13 mouse cellular contexts compared by ENCODE assay signal in the genomic region with DNA sequence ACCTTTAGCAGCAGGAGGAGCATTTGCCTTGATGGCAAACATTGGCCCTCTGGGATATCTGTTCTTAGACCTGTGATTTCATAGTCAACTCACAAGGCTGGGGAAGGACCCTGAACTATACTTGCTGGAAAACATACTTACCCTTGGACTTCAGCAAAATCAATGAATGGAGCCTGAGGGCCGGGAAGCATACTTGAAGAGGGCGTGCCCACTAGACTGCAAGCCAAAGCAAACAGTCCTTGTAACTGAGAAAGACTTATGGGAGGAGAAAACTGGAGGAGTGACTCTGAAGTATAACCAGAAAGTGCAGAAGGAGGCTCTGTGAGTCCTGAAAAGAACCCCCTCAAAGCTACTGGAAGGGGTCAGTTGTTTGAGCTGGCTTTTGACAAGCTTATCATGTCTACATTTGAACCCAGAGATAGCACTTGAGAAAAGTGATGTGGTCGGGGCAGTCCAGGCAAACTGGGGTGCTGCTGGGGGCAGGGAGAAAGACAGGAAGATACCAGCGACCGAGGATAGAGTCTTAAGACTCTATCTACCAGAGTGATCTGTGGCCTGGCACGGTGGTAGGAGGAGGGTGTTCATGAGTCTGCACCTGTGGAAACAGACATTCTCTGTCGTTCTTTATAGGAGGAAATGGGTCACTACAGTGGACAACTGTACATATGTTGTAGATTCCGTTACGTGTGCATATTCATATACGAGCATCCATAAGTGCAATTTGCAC. TPM values are rescaled to one million over a fixed set of nuclear protein-coding genes. Genes with fewer than 3 reads are reported as not detected.
DNase-seq lines count a peak whose midpoint lies in the region; ATAC-seq lines count a peak whose summit lies in the region.
"Had no signal": no experiment of that assay in that cellular context is flagged by ENCODE, and none has a peak within 500 bp of the region (broad histone marks: within the 10 kb centered on the region; RNA-seq: fewer than 3 reads in every experiment).

No protein-coding gene starts in this region.

- no peaks in the 10 kb centered on the region for H3K27me3 ChIP-seq in intestine, embryonic 15.5 days (replicated peaks)
- H3K27me3 ChIP-seq: liver, embryonic 13.5 days; midbrain, embryonic 12.5 days had no signal

- ATAC-seq in intestine, embryonic 15.5 days, result peak; percentile 85
- no peak for ATAC-seq in erythroid progenitor cell, adult 5-6 weeks (replicated peaks; ENCODE audit: low FRiP score, poor library complexity, severe bottlenecking)
- ATAC-seq: forebrain, embryonic 14.5 days had no signal

- DNase-seq in urinary bladder, postnatal 14 days (ENCODE audit: low spot score), result peak; percentile 60
- no peak for DNase-seq in urinary bladder, adult 2 months (ENCODE audit: low spot score)
- peak; percentile 70 for DNase-seq in lung, postnatal 25 days (ENCODE audit: low spot score)
- no peak for DNase-seq in embryo, embryonic 9.5 days (ENCODE audit: extremely low spot score)
- DNase-seq in kidney, adult 9 months, result no peak
- DNase-seq: adrenal gland, postnatal 10 days; gastrocnemius, postnatal 14 days; liver, embryonic 13.5 days; right cerebral cortex, postnatal 4 days had no signal

- no peaks in the 10 kb centered on the region for H3K36me3 ChIP-seq in intestine, embryonic 15.5 days
- H3K36me3 ChIP-seq: liver, embryonic 13.5 days had no signal

- no peaks in the 10 kb centered on the region for H3K9me3 ChIP-seq in intestine, embryonic 15.5 days
- H3K9me3 ChIP-seq: liver, embryonic 13.5 days; midbrain, embryonic 12.5 days had no signal

- peak overlapping the region; percentile 59 for H3K27ac ChIP-seq in intestine, embryonic 15.5 days
- H3K27ac ChIP-seq: liver, embryonic 13.5 days; midbrain, embryonic 12.5 days had no signal

- no peak overlapping the region for H3K4me3 ChIP-seq in intestine, embryonic 15.5 days (replicated peaks)
- H3K4me3 ChIP-seq: liver, embryonic 13.5 days; midbrain, embryonic 12.5 days had no signal

- 67% methylated on average over 10 of the region's 10 CpGs for WGBS in intestine, embryonic 15.5 days

- H3K4me2 ChIP-seq in intestine, embryonic 15.5 days (replicated peaks), result peak overlapping the region; percentile 30
- H3K4me2 ChIP-seq: liver, embryonic 13.5 days; midbrain, embryonic 12.5 days had no signal

- peaks cover 38% of the 10 kb centered on the region for H3K4me1 ChIP-seq in intestine, embryonic 15.5 days (replicated peaks)
- H3K4me1 ChIP-seq: midbrain, embryonic 12.5 days had no signal

- H3K9ac ChIP-seq in intestine, embryonic 15.5 days, result no peak overlapping the region
- H3K9ac ChIP-seq: liver, embryonic 13.5 days; midbrain, embryonic 12.5 days had no signal

RNA-seq across cellular contexts. Expression of gene Crim1, which starts 18.6 kb away (rescaled TPM):
- polyA plus RNA-seq in urinary bladder, adult 2 months (2012; rRNA removed), result 31.0 and 36.7 TPM in 2 replicates
- 5.8 and 5.9 TPM in 2 replicates for polyA plus RNA-seq in intestine, embryonic 15.5 days (2015; fragmentation: Nextera tagmentation; extraction: Ambion mirVana)
- total RNA-seq in erythroid progenitor cell, adult 5-6 weeks (2015; ENCODE audit: low replicate concordance), result 0.36 and 0.84 TPM in 2 replicates
- 2.1 TPM in 1 of 2 replicates, not detected in the other for total RNA-seq in erythroid progenitor cell, adult 5-6 weeks (2017; ENCODE audit: low replicate concordance)

Comparison
In these comparisons a context has a peak if more than half of its experiments do, and no peak if none do; other contexts are left out.
1. DNase-seq: peak in urinary bladder, postnatal 14 days (single experiment) and lung, postnatal 25 days (single experiment); none in urinary bladder, adult 2 months (single experiment), embryo, embryonic 9.5 days (single experiment) and kidney, adult 9 months (single experiment).